Comparison of ENCODE assay signal across 17 mouse cellular contexts in the genomic region with DNA sequence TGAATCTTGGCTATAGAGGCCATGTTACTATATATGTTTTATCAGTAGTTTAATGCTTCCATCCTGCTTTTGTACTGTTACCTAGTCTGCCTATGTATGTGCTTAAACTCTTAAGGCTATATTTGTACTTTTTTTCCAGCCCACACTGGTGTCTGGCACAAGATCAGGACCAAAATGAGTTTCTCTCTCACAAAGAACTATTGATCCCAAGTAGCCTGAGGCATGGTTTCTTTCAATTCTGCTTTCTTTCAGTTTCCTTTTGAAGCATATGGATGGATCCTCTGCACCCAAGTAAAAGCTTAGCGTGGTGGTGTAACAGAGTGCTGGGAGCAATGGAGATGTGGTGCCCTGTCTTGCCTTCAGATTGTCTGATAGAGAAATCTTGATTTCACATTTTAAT. TPM values are rescaled to one million over a fixed set of nuclear protein-coding genes. Genes with fewer than 3 reads are reported as not detected.
"Had no signal": no experiment of that assay in that cellular context is flagged by ENCODE, and none has a peak within 500 bp of the region (broad histone marks: within the 10 kb centered on the region; RNA-seq: fewer than 3 reads in every experiment).

No protein-coding gene starts in this region.

- DNase-seq: kidney, postnatal 14 days; layer of hippocampus, postnatal 36 days; lung, adult 18-20 months; lung, postnatal 36 days; right cerebral cortex, postnatal 4 days; spleen, adult 18-20 months; thymus, adult 18-20 months; thymus, postnatal 14 days had no signal

- ATAC-seq: lung, postnatal 0 days; midbrain, embryonic 13.5 days had no signal

- H3K27ac ChIP-seq: kidney, embryonic 15.5 days; limb, embryonic 12.5 days; liver, embryonic 14.5 days; midbrain, embryonic 13.5 days; neural tube, embryonic 12.5 days had no signal

- H3K4me3 ChIP-seq: kidney, embryonic 15.5 days; limb, embryonic 12.5 days; midbrain, embryonic 13.5 days; neural tube, embryonic 12.5 days had no signal

RNA-seq across cellular contexts. Expression of gene Tmem52, which starts 42.1 kb away (rescaled TPM):
- total RNA-seq: liver, adult 2 months; monocyte, adult 5-6 weeks; neutrophil, adult 5-6 weeks had no signal
